Mouse (Mus musculus) thymus, postnatal 10 days (tissue): ENCODE measurements around the gene Pde4dip.

Experiments used
- DNase-seq, 2 experiments: peaks; one replicate each; pipeline ENCODE4 v3.0.0; 2021; ENCODE audit warnings: low spot score in 2 of 2

The Pde4dip gene

GRCm38 (mm10) chr3:97649469-97649868 lies 239.0 kb downstream of the Pde4dip start:
- no peak for DNase-seq

GRCm38 (mm10) chr3:97649022-97649421 lies 239.5 kb downstream of the Pde4dip start:
- DNase-seq = no peak

GRCm38 (mm10) chr3:97648518-97648917 lies 240.0 kb downstream of the Pde4dip start:
- DNase-seq = no peak

GRCm38 (mm10) chr3:97642001-97642400 lies 246.5 kb downstream of the Pde4dip start:
- no peak for DNase-seq

GRCm38 (mm10) chr3:97641396-97641795 lies 247.1 kb downstream of the Pde4dip start:
- DNase-seq = no peak
